Mouse (Mus musculus): ENCODE results near the gene Wdr27. TPM values are rescaled to one million over a fixed set of nuclear protein-coding genes. Genes with fewer than 3 reads are reported as not detected.

Gene Wdr27
- 11.3 and 13.9 TPM in 2 replicates for polyA plus RNA-seq (2021; fragmentation: Nextera tagmentation)
- long read RNA-seq, experiment 1, partial matches to known transcripts = 0 of 3 reads
- long read RNA-seq, experiment 1, other reads (novel, unspliced or antisense) = 1 of 3 reads
- long read RNA-seq, experiment 2, partial matches to known transcripts = 0 of 6 reads
- long read RNA-seq, experiment 2, other reads (novel, unspliced or antisense) = 5 of 6 reads

DNA sequence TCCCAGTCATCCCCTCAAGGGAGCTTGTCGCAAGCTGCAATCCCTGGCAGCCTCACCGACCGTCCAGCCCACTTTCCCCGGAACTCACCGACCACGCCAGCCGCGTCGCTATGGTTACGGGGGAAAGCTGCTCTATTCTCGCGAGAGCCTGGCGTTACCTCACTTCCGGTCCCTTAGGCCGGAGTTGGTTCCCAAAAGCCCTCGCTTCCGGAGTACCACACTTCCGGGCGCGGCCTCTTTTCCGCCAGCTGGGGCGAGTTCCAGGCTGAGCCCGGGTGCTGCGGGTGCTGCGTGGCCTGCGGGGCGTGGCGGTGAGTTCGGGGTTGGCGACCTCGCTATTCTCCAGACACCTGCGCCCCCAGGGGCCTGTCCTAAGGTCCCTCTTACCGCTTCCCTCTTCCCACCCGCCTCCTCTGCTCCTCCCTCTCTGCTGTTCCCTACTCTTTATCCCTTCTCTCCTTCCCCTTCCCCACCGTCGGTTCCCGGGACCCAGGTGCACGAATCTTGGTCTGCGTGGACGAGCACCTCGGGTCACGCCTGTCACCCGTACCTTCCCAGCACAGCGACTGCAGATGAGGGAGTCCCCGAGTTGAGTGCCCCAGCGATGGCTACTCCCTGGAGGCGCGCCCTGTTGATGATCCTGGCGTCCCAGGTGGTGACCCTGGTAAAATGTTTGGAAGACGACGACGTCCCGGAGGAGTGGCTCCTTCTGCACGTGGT, at the start of gene Wdr27, which contains the start of gene 1600012H06Rik:
Gene Wdr27 (minus strand): TSS at position 150 of the 720 bp plus-strand sequence.
Gene 1600012H06Rik (plus strand): TSS at position 176 of the 720 bp plus-strand sequence.

GRCm38 (mm10) chr17:14978362-14979038, 35.5 kb upstream of the Wdr27 start, which contains the start of the genes 9030025P20Rik and Gm3417:
Gene 9030025P20Rik, plus strand, starts transcription at chr17:14978468.
Gene Gm3417, minus strand, starts transcription at chr17:14978790.

DNA sequence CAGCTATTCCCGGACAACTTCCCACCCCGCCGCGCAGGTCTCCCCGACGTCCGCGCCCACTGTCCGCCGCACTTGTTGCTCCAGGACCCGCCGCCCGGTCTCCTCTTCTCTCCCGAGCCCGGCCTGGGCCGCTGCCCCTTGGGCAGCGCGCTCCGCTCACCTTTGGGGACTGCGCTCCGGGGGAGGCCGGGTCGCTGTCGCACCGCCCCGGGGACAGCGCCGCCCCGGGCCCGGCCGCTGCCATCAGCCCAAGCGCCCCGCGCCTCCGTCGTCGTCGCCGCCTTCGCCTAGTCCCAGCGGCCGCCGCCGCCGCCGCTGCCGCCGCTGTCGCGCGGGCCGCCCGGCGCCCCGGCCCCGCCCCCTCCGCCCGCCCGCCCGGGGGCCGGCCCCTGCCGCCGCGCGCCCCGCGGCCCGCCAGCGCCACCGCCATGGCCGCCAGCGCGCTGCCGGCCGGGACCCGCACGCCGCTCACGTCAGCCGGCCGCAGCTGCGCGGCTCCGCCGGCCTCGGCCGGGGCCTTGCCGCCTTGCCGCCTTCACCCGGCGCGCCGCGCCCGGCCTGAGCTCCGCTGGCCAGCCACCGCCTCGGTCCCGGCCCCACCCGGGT, 18.1 kb upstream of the Wdr27 start, which contains the start of gene Phf10:
Gene Phf10 (minus strand): TSS at position 323 of the 606 bp plus-strand sequence.

Other genes starting within 250 kb of the Wdr27 start
- gene Thbs2, start 248.9 kb downstream of the Wdr27 start, polyA plus RNA-seq (2021; fragmentation: Nextera tagmentation) = 1.3 and 1.6 TPM in 2 replicates
- gene 1600012H06Rik, start within 50 bp of the Wdr27 start, polyA plus RNA-seq (2021; fragmentation: Nextera tagmentation) = 12.7 and 13.3 TPM in 2 replicates
- gene Phf10, start 18.1 kb upstream of the Wdr27 start, polyA plus RNA-seq (2021; fragmentation: Nextera tagmentation) = 6.2 and 6.9 TPM in 2 replicates
- gene 9030025P20Rik, start 35.3 kb upstream of the Wdr27 start, polyA plus RNA-seq (2021; fragmentation: Nextera tagmentation) = 3.7 and 3.9 TPM in 2 replicates
- 0.95 TPM in 1 of 2 replicates, not detected in the other for gene Gm3417, start 35.6 kb upstream of the Wdr27 start, polyA plus RNA-seq (2021; fragmentation: Nextera tagmentation)
- gene Gm3435, start 67.0 kb upstream of the Wdr27 start, polyA plus RNA-seq (2021; fragmentation: Nextera tagmentation) = 5.0 and 6.8 TPM in 2 replicates
- gene Ermard, start 98.0 kb upstream of the Wdr27 start, polyA plus RNA-seq (2021; fragmentation: Nextera tagmentation) = 18.1 and 18.8 TPM in 2 replicates
- 0.72 and 1.5 TPM in 2 replicates for gene Tcte3, start 98.3 kb upstream of the Wdr27 start, polyA plus RNA-seq (2021; fragmentation: Nextera tagmentation)
- gene Gm3448, start 98.4 kb upstream of the Wdr27 start, polyA plus RNA-seq (2021; fragmentation: Nextera tagmentation) = 0.72 and 1.6 TPM in 2 replicates